Mouse (Mus musculus) kidney, embryonic 16.5 days (tissue): Measurements from ENCODE around the gene Pafah1b3. TPM values are rescaled to one million over a fixed set of nuclear protein-coding genes. Genes with fewer than 3 reads are reported as not detected.

Experiments
- ATAC-seq: fragments of 200-750 bp; cut with Nextera tagmentation; 2 replicates; pipeline ENCODE4 v1.8.0; 2017; ENCODE audit warnings: moderate TSS enrichment; ENCODE audit not compliant: low FRiP score, low TSS enrichment
- H3K27ac ChIP-seq: fragments of 300-500 bp; sonication (generic); 2 replicates; pipeline ENCODE4 v1.5.1; 2014; ENCODE audit warnings: low read length
- H3K27me3 ChIP-seq: fragments of 300-500 bp; sonication (generic); 2 replicates; pipeline ENCODE4 v1.6.1; 2014; ENCODE audit warnings: low read length, control low read depth, mixed read lengths; ENCODE audit not compliant: insufficient read depth
- H3K36me3 ChIP-seq: fragments of 300-500 bp; sonication (generic); 2 replicates; pipeline ENCODE4 v1.6.1; 2014; ENCODE audit warnings: low read length, control low read depth, mixed read lengths; ENCODE audit not compliant: insufficient read depth
- H3K4me1 ChIP-seq: fragments of 300-500 bp; sonication (generic); 2 replicates; pipeline ENCODE4 v1.6.1; 2014; ENCODE audit warnings: low read length, control low read depth, mixed read lengths; ENCODE audit not compliant: insufficient read depth
- H3K4me2 ChIP-seq: fragments of 300-500 bp; sonication (generic); replicated peaks from 2 replicates; pipeline ENCODE4 v1.6.1; 2014; ENCODE audit warnings: low read depth, low read length
- H3K4me3 ChIP-seq: fragments of 300-500 bp; sonication (generic); 2 replicates; pipeline ENCODE4 v1.5.1; 2014; ENCODE audit warnings: mild to moderate bottlenecking, low read length
- H3K9ac ChIP-seq: fragments of 300-500 bp; sonication (generic); replicated peaks from 2 replicates; pipeline ENCODE4 v1.6.1; 2014; ENCODE audit warnings: low read length
- H3K9me3 ChIP-seq: fragments of 300-500 bp; sonication (generic); 2 replicates; pipeline ENCODE4 v1.6.1; 2016; ENCODE audit warnings: low read length, control low read depth
- WGBS: fragments of 180-500 bp; shearing (Covaris S2); extraction: QIAGEN DNeasy Blood & Tissue Kit; methylation state at CpG from one replicate; pipeline ENCODE4 v1.1.7; 2014; 5-methylcytosine and 5-hydroxymethylcytosine counted together
- polyA plus RNA-seq: library from polyadenylated mRNA; unstranded; fragments of >200 nt; fragmentation: Nextera tagmentation; extraction: Ambion mirVana; gene quantifications from 2 replicates; pipeline ENCODE4 v1.2.1, GENCODE M21; 2015

The Pafah1b3 gene
- polyA plus RNA-seq, 1 experiment from 2014 or later = 199 TPM

GRCm38 (mm10) chr7:25277405-25277804 lies 20.4 kb downstream of the Pafah1b3 start:
- H3K4me2 ChIP-seq = peak overlapping the region; percentile 97
- peak overlapping the region; percentile 78 for H3K4me3 ChIP-seq
- peak overlapping the region; percentile 84 for H3K9ac ChIP-seq
- no peaks in the 10 kb centered on the region for H3K27me3 ChIP-seq
- H3K36me3 ChIP-seq = peaks cover 13% of the 10 kb centered on the region; the same call in 1 of the 2 replicates
- H3K27ac ChIP-seq = peak overlapping the region; percentile 99
- H3K9me3 ChIP-seq = no peaks in the 10 kb centered on the region
- peaks cover 59% of the 10 kb centered on the region for H3K4me1 ChIP-seq
- 77% methylated on average over 4 of the region's 4 CpGs for WGBS
- ATAC-seq = no peak

GRCm38 (mm10) chr7:25275555-25276298 lies 22.1 kb downstream of the Pafah1b3 start:
- Histone ChIP-seq H3K9ac (peak overlapping the region; percentile 23), H3K4me3 (no peak overlapping the region), H3K9me3 (no peaks in the 10 kb centered on the region), H3K4me2 (no peak overlapping the region), H3K27ac (0 out of 2 replicates have a peak overlapping the region, but pooled peaks have one; percentile 27), H3K36me3 (peaks cover 27% of the 10 kb centered on the region), H3K27me3 (no peaks in the 10 kb centered on the region), H3K4me1 (peaks cover 49% of the 10 kb centered on the region)
- WGBS = 43% methylated on average over 9 of the region's 9 CpGs
- ATAC-seq = no peak

GRCm38 (mm10) chr7:25274996-25275395 lies 22.8 kb downstream of the Pafah1b3 start:
- Histone ChIP-seq H3K4me2 (no peak overlapping the region), H3K4me1 (peaks cover 48% of the 10 kb centered on the region), H3K27ac (no peak overlapping the region), H3K9me3 (no peaks in the 10 kb centered on the region), H3K27me3 (no peaks in the 10 kb centered on the region), H3K9ac (no peak overlapping the region), H3K4me3 (no peak overlapping the region), H3K36me3 (peaks cover 27% of the 10 kb centered on the region)
- WGBS = 87% methylated on average over 3 of the region's 3 CpGs
- ATAC-seq = no peak

GRCm38 (mm10) chr7:25274571-25274970 lies 23.2 kb downstream of the Pafah1b3 start:
- 0 out of 2 replicates have a peak overlapping the region, but pooled peaks have one; percentile 14 for H3K27ac ChIP-seq
- H3K4me2 ChIP-seq = no peak overlapping the region
- H3K4me1 ChIP-seq = peaks cover 48% of the 10 kb centered on the region
- H3K27me3 ChIP-seq = no peaks in the 10 kb centered on the region
- no peaks in the 10 kb centered on the region for H3K9me3 ChIP-seq
- peak overlapping the region; percentile 26; the same call in 1 of the 2 replicates for H3K9ac ChIP-seq
- ATAC-seq = no peak
- H3K4me3 ChIP-seq = no peak overlapping the region
- peaks cover 27% of the 10 kb centered on the region for H3K36me3 ChIP-seq
- WGBS = 57% methylated on average over 5 of the region's 5 CpGs

- Histone ChIP-seq H3K4me3 (no peak overlapping the region), H3K27me3 (no peaks in the 10 kb centered on the region), H3K4me1 (peaks cover 53% of the 10 kb centered on the region), H3K27ac (no peak overlapping the region), H3K36me3 (peaks cover 27% of the 10 kb centered on the region), H3K9me3 (no peaks in the 10 kb centered on the region), H3K4me2 (no peak overlapping the region), H3K9ac (0 out of 2 replicates have a peak overlapping the region, but pooled peaks have one; percentile 19)
- ATAC-seq = no peak
- WGBS = 91% methylated on average over 22 of the region's 22 CpGs
These were observed 24.2 kb downstream of the Pafah1b3 start for GRCm38 (mm10) chr7:25273259-25274241.

- Histone ChIP-seq H3K27ac (no peak overlapping the region), H3K4me3 (no peak overlapping the region), H3K27me3 (no peaks in the 10 kb centered on the region), H3K9ac (0 out of 2 replicates have a peak overlapping the region, but pooled peaks have one; percentile 16), H3K4me2 (no peak overlapping the region), H3K9me3 (no peaks in the 10 kb centered on the region), H3K4me1 (peaks cover 48% of the 10 kb centered on the region), H3K36me3 (peaks cover 27% of the 10 kb centered on the region)
- ATAC-seq = no peak
- 84% methylated on average over 38 of the region's 38 CpGs for WGBS
These were observed 25.1 kb downstream of the Pafah1b3 start for GRCm38 (mm10) chr7:25272445-25273258.

- no peak for ATAC-seq
- peaks cover 27% of the 10 kb centered on the region for H3K36me3 ChIP-seq
- H3K4me1 ChIP-seq = peaks cover 45% of the 10 kb centered on the region
- WGBS = 89% methylated on average over 30 of the region's 30 CpGs
- no peaks in the 10 kb centered on the region for H3K9me3 ChIP-seq
- no peaks in the 10 kb centered on the region for H3K27me3 ChIP-seq
- H3K9ac ChIP-seq = 0 out of 2 replicates have a peak overlapping the region, but pooled peaks have one; percentile 16
- no peak overlapping the region for H3K4me2 ChIP-seq
- H3K27ac ChIP-seq = no peak overlapping the region
- H3K4me3 ChIP-seq = no peak overlapping the region
These were observed 25.9 kb downstream of the Pafah1b3 start for GRCm38 (mm10) chr7:25271651-25272444.

- H3K4me1 ChIP-seq = peaks cover 42% of the 10 kb centered on the region
- peak overlapping the region; percentile 74 for H3K27ac ChIP-seq
- WGBS = 83% methylated on average over 35 of the region's 35 CpGs
- H3K4me3 ChIP-seq = no peak overlapping the region
- no peak for ATAC-seq
- H3K36me3 ChIP-seq = peaks cover 27% of the 10 kb centered on the region
- H3K4me2 ChIP-seq = no peak overlapping the region
- no peaks in the 10 kb centered on the region for H3K9me3 ChIP-seq
- H3K9ac ChIP-seq = peak overlapping the region; percentile 85
- no peaks in the 10 kb centered on the region for H3K27me3 ChIP-seq
These were observed 26.8 kb downstream of the Pafah1b3 start for GRCm38 (mm10) chr7:25270652-25271633.
